Comparison of ENCODE assay signal across 8 mouse cellular contexts in the genomic region with DNA sequence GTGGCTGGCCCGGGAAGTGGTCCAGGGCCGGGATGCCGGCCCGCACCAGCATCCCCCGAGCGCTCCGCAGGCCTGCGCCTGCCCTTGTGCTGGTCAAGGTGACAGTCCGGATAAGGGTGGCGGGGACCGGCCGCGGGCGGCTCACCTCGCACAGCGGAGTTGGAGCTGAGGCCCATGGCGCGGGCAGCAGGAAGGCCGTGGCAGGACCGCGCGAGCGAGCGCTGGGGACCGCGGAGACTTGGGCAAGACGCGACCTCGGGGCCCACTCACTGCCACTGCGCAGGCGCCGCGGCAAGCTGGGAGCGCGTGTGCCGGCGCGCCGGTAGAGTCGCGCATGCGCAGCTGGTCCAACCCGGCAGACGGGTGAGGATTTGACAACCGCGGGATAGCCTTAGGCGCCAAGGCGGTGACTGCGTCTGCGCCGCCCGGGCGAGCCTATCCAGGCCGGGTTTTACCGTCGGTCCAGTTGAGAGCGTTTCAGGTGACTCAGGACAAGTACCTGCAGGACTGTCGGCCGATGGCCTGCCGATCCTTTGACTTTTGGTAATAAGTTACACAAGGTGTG. TPM values are rescaled to one million over a fixed set of nuclear protein-coding genes. Genes with fewer than 3 reads are reported as not detected.
A peak's percentile ranks its signal among the peaks of the same experiment; 100 is the strongest.
DNase-seq lines count a peak whose midpoint lies in the region; ATAC-seq and TF ChIP-seq lines count a peak whose summit lies in the region.

A gene (minus strand): TSS at position 376 of the 565 bp plus-strand sequence.

- DNase-seq in MEL (ENCODE audit: low read depth, low spot score), result peak; percentile 96
- peak; percentile 97 to 98 for DNase-seq in cerebellum, adult 2 months
- peak; percentile 95 for DNase-seq in forelimb bud, embryonic 11.5 days (ENCODE audit: low read depth, low spot score)
- peak; percentile 71 for DNase-seq in layer of hippocampus, adult 9-10 months (ENCODE audit: low spot score)
- DNase-seq in ovary, postnatal 10 days (ENCODE audit: low spot score), result peak; percentile 80
- peak; percentile 88 to 92 for DNase-seq in thymus, postnatal 10 days (ENCODE audit: low spot score in 2 of 2)

- TF ChIP-seq CTCF in MEL (IDR thresholded peaks at IDR 0.05 in 2 of 3, conservative IDR thresholded peaks at IDR 0.05 in 1 of 3; ENCODE audit: control insufficient read depth in 1 of 3, insufficient read depth in 1 of 3, low read depth in 2 of 3, low read length in 3 of 3, poor library complexity in 1 of 3, severe bottlenecking in 1 of 3), result no peak
- TF ChIP-seq CTCF in cerebellum, adult 2 months (IDR thresholded peaks at IDR 0.05; ENCODE audit: borderline replicate concordance, insufficient read depth, low read depth, low read length), result no peak

- H3K27ac ChIP-seq in MEL (ENCODE audit: control insufficient read depth, low read depth, low read length), result peak within 1 kb of the TSS; percentile 50
- H3K27ac ChIP-seq in cerebellum, adult 2 months (ENCODE audit: insufficient read depth, low read length), result peak within 1 kb of the TSS; percentile 95
- H3K27ac ChIP-seq in lung, embryonic 16.5 days (ENCODE audit: low read length), result peak within 1 kb of the TSS; percentile 32; the same call in 1 of the 2 replicates

- peak within 1 kb of the TSS; percentile 87 for H3K9ac ChIP-seq in MEL (ENCODE audit: control insufficient read depth, low read depth, low read length, poor library complexity, severe bottlenecking)
- H3K9ac ChIP-seq in lung, embryonic 16.5 days (ENCODE audit: low read length), result peak within 1 kb of the TSS; percentile 66

- peak; percentile 57 to 80 for TF ChIP-seq POLR2A in MEL (IDR thresholded peaks at IDR 0.05; ENCODE audit: control insufficient read depth in 1 of 2, insufficient read depth in 1 of 2, low read depth in 1 of 2, low read length in 2 of 2, poor library complexity in 1 of 2)
- peak; percentile 84 for TF ChIP-seq POLR2A in cerebellum, adult 2 months (IDR thresholded peaks at IDR 0.05; ENCODE audit: borderline replicate concordance, insufficient read depth, low read length)

- peak within 1 kb of the TSS; percentile 75 to 81 for H3K4me3 ChIP-seq in MEL (ENCODE audit: control insufficient read depth in 1 of 2, insufficient read depth in 1 of 2, low read depth in 2 of 2, low read length in 2 of 2)
- H3K4me3 ChIP-seq in cerebellum, adult 2 months (replicated peaks; ENCODE audit: insufficient read depth, low read depth, low read length), result peak within 1 kb of the TSS; percentile 84
- H3K4me3 ChIP-seq in lung, embryonic 16.5 days (ENCODE audit: low read length), result peak within 1 kb of the TSS; percentile 68

- peaks cover 54% of the 10 kb centered on the region for H3K79me2 ChIP-seq in MEL (ENCODE audit: control insufficient read depth, insufficient read depth, low read length, poor library complexity)

- H3K4me1 ChIP-seq in MEL (ENCODE audit: control insufficient read depth in 1 of 2, insufficient read depth in 2 of 2, low read length in 2 of 2), result peaks cover 7 to 14% of the 10 kb centered on the region in 2 experiments
- H3K4me1 ChIP-seq in cerebellum, adult 2 months (ENCODE audit: control insufficient read depth, insufficient read depth, low read length), result peaks cover 11% of the 10 kb centered on the region
- H3K4me1 ChIP-seq in lung, embryonic 16.5 days (replicated peaks; ENCODE audit: control insufficient read depth, insufficient read depth, low read length), result peaks cover 25% of the 10 kb centered on the region

- WGBS in cerebellum, adult 2 months, result under 1% methylated on average over 60 of the region's 60 CpGs
- under 1% methylated on average over 59 of the region's 60 CpGs for WGBS in lung, embryonic 16.5 days

- peak; percentile 44 for ATAC-seq in hematopoietic stem cell, adult 5-6 weeks (replicated peaks in 1 of 2; ENCODE audit: insufficient read depth in 1 of 2, low FRiP score in 2 of 2, low TSS enrichment in 1 of 2, low read depth in 1 of 2, poor library complexity in 2 of 2, severe bottlenecking in 2 of 2)
- peak; percentile 75 for ATAC-seq in lung, embryonic 16.5 days (ENCODE audit: low read depth)

- no peak for TF ChIP-seq EP300 in MEL (IDR thresholded peaks at IDR 0.05; ENCODE audit: low read depth in 1 of 2, low read length in 2 of 2)

- no peak for TF ChIP-seq RAD21 in MEL (IDR thresholded peaks at IDR 0.05; ENCODE audit: low read depth, low read length)

- no peaks in the 10 kb centered on the region for H3K27me3 ChIP-seq in MEL (ENCODE audit: control insufficient read depth in 1 of 2, insufficient read depth in 2 of 2, low read length in 2 of 2)
- no peaks in the 10 kb centered on the region for H3K27me3 ChIP-seq in cerebellum, adult 2 months (ENCODE audit: control insufficient read depth, insufficient read depth, low read length)
- H3K27me3 ChIP-seq in lung, embryonic 16.5 days (ENCODE audit: control insufficient read depth, insufficient read depth, low read depth, low read length), result no peaks in the 10 kb centered on the region

- peak within 1 kb of the TSS; percentile 56 for H3K4me2 ChIP-seq in lung, embryonic 16.5 days (ENCODE audit: low read depth, low read length)

- H3K36me3 ChIP-seq in MEL (ENCODE audit: control insufficient read depth in 1 of 2, insufficient read depth in 2 of 2, low read length in 2 of 2), result peaks cover 0 to 20% of the 10 kb centered on the region in 2 experiments; a peak in 2 of 4 replicates
- H3K36me3 ChIP-seq in lung, embryonic 16.5 days (ENCODE audit: control insufficient read depth, insufficient read depth, low read length), result no peaks in the 10 kb centered on the region

- H3K9me3 ChIP-seq in MEL (replicated peaks; ENCODE audit: insufficient read depth, low read length), result no peaks in the 10 kb centered on the region
- no peaks in the 10 kb centered on the region for H3K9me3 ChIP-seq in lung, embryonic 16.5 days (ENCODE audit: control insufficient read depth, low read length)

TF ChIP-seq in MEL, 35 proteins besides CTCF, POLR2A, EP300 and RAD21 (continues in another document):
- TF ChIP-seq MAX (IDR thresholded peaks at IDR 0.05; ENCODE audit: low read length) (peak; percentile 58), MYC (IDR thresholded peaks at IDR 0.05; ENCODE audit: low read depth, low read length) (0 out of 2 replicates have a peak, but pooled peaks have one; percentile 19), SIN3A (IDR thresholded peaks at IDR 0.05; ENCODE audit: low read length) (peak; percentile 73), MEF2A (IDR thresholded peaks at IDR 0.05; ENCODE audit: extremely low read depth, insufficient replicate concordance, low read depth, low read length, poor library complexity, severe bottlenecking) (no peak), TBP (IDR thresholded peaks at IDR 0.05; ENCODE audit: low read depth, low read length) (peak; percentile 69; the same call in 1 of the 2 replicates), TAL1 (IDR thresholded peaks at IDR 0.05; ENCODE audit: low read length) (no peak; the same call in 1 of the 2 replicates), CHD1 (IDR thresholded peaks at IDR 0.05; ENCODE audit: low read depth, low read length) (no peak), USF1 (IDR thresholded peaks at IDR 0.05; ENCODE audit: low read depth, low read length) (peak; percentile 29; the same call in 1 of the 2 replicates), POLR2AphosphoS5 (IDR thresholded peaks at IDR 0.05; ENCODE audit: borderline replicate concordance, low read depth, low read length) (no peak), MXI1 (IDR thresholded peaks at IDR 0.05; ENCODE audit: low read depth, low read length) (peak; percentile 52), ZC3H11A (IDR thresholded peaks at IDR 0.05; ENCODE audit: low read depth, low read length) (no peak), MYB (IDR thresholded peaks at IDR 0.05; ENCODE audit: low read depth, low read length) (no peak), E2F4 (IDR thresholded peaks at IDR 0.05; ENCODE audit: borderline replicate concordance, low read depth, low read length) (peak; percentile 70; the same call in 1 of the 2 replicates), CHD2 (IDR thresholded peaks at IDR 0.05; ENCODE audit: low read length) (no peak), ETS1 (IDR thresholded peaks at IDR 0.05; ENCODE audit: low read depth, low read length) (no peak), KAT2A (conservative IDR thresholded peaks at IDR 0.05; ENCODE audit: low read depth, low read length) (no peak; the same call in 1 of the 2 replicates), JUND (IDR thresholded peaks at IDR 0.05; ENCODE audit: low read depth, low read length) (no peak), BHLHE40 (IDR thresholded peaks at IDR 0.05; ENCODE audit: borderline replicate concordance, low read depth, low read length) (no peak), GATA1 (IDR thresholded peaks at IDR 0.05; ENCODE audit: low read depth, low read length) (no peak), GABPA (IDR thresholded peaks at IDR 0.05; ENCODE audit: low read depth, low read length) (no peak), ZMIZ1 (IDR thresholded peaks at IDR 0.05; ENCODE audit: low read depth, low read length) (peak; percentile 79), USF2 (IDR thresholded peaks at IDR 0.05; ENCODE audit: borderline replicate concordance in 1 of 2, insufficient read depth in 1 of 2, low read depth in 1 of 2, low read length in 2 of 2) (no peak), UBTF (IDR thresholded peaks at IDR 0.05; ENCODE audit: borderline replicate concordance, insufficient read depth, low read depth, low read length) (no peak), SMC3 (IDR thresholded peaks at IDR 0.05; ENCODE audit: low read depth, low read length) (no peak), HCFC1 (IDR thresholded peaks at IDR 0.05; ENCODE audit: low read depth, low read length) (peak; percentile 77), ZNF384 (IDR thresholded peaks at IDR 0.05; ENCODE audit: low read depth, low read length) (no peak), ZKSCAN1 (IDR thresholded peaks at IDR 0.05; ENCODE audit: low read depth, low read length) (no peak), NRF1 (IDR thresholded peaks at IDR 0.05; ENCODE audit: insufficient read depth, low read depth, low read length, poor library complexity, severe bottlenecking) (peak; percentile 93), RCOR1 (IDR thresholded peaks at IDR 0.05; ENCODE audit: low read depth, low read length) (no peak), NELFE (IDR thresholded peaks at IDR 0.05; ENCODE audit: low read depth, low read length) (peak; percentile 93), POLR2AphosphoS2 (IDR thresholded peaks at IDR 0.05; ENCODE audit: low read length) (peak; percentile 71), MAZ (IDR thresholded peaks at IDR 0.05; ENCODE audit: low read depth, low read length) (no peak; the same call in 1 of the 2 replicates)

RNA-seq across cellular contexts. Expression of the gene that starts here (rescaled TPM):
- total RNA-seq in MEL (2012; rRNA removed), result 109 and 117 TPM in 2 replicates
- 100 to 1,000 TPM in 1 of 2 experiments, not detected in 1; 108 TPM for polyA plus RNA-seq in MEL (2012; ENCODE audit: insufficient read depth in 1 of 2, insufficient read length in 2 of 2, low read depth in 1 of 2, low replicate concordance in 2 of 2, missing spikeins in 1 of 2)
- 210 and 212 TPM in 2 replicates for polyA plus RNA-seq in cerebellum, adult 2 months (2012; rRNA removed)
- total RNA-seq in hematopoietic stem cell, adult 5-6 weeks (2017), result 16.9 and 21.0 TPM in 2 replicates
- polyA plus RNA-seq in lung, embryonic 16.5 days (2015; fragmentation: Nextera tagmentation; extraction: Ambion mirVana), result 82.1 and 88.9 TPM in 2 replicates

Comparison
In these comparisons a context has a peak if more than half of its experiments do, and no peak if none do; other contexts are left out.
1. Peak in every context shown above with its lines: DNase-seq, ATAC-seq, H3K4me3 ChIP-seq and H3K27ac ChIP-seq.
2. H3K27ac ChIP-seq: peak in every context shown above with its lines; median percentile 95 in cerebellum, adult 2 months; 50 in MEL; 32 in lung, embryonic 16.5 days.